Mouse (Mus musculus): ENCODE data around the gene Tmem200b.

DNA sequence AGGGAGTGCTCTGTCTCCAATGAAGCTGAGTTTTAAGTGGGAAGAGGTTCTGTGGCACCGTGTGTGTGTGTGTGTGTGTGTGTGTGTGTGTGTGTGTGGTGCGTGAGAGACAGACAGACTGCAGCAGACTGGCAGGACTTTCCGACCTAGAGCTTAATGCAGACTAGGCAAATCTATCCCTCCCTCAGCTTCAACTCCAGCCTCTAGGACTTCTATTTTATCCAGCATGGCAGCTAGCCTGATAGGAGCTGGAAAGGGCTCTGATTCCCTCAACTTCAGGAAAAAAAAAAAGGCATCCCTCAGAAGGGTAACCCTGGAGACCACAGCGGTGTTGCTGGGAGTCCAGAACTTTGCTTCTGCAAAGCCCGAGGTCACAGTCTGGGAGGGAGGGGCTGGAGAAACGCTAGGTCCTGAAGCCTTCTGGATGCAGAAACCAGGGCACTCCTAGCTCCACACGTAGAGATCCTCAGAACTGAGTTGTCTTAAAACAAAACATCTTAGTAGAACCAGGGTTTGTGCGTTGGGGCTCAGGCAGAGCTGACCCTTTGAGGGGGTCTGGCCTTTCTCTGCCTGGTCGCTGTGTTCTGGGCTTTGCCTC lies 7.4 kb upstream of the Tmem200b start:
- no peak for TF ChIP-seq TCF12 (IDR thresholded peaks at IDR 0.05; ENCODE audit: insufficient read depth, poor library complexity, severe bottlenecking)
- TF ChIP-seq POLR2AphosphoS2 (IDR thresholded peaks at IDR 0.05; ENCODE audit: insufficient read length, low read depth), result no peak
- TF ChIP-seq POLR2A (IDR thresholded peaks at IDR 0.05; ENCODE audit: insufficient read length, low read depth), result no peak
- no peak for TF ChIP-seq REST (IDR thresholded peaks at IDR 0.05; ENCODE audit: insufficient read depth, insufficient read length)
- no peak for TF ChIP-seq SRF (IDR thresholded peaks at IDR 0.05; ENCODE audit: control insufficient read depth, insufficient read length, low read depth)
- no peak for TF ChIP-seq MYOG (IDR thresholded peaks at IDR 0.05; ENCODE audit: control insufficient read depth in 1 of 3, insufficient read depth in 1 of 3, insufficient read length in 2 of 3, low read depth in 2 of 3)
- no peak for TF ChIP-seq MAX (IDR thresholded peaks at IDR 0.05; ENCODE audit: low read depth)
- TF ChIP-seq USF1 (IDR thresholded peaks at IDR 0.05; ENCODE audit: low read depth), result no peak

Data from myocyte (in vitro differentiated cells).